Mouse (Mus musculus) lung, embryonic 16.5 days (tissue): Measurements from ENCODE around the gene BC049762. TPM values are rescaled to one million over a fixed set of nuclear protein-coding genes. Genes with fewer than 3 reads are reported as not detected.

Experiments used
- ATAC-seq: fragments of 200-750 bp; cut with Nextera tagmentation; 2 replicates; pipeline ENCODE4 v1.8.0; 2017; ENCODE audit warnings: low read depth, mild to moderate bottlenecking, moderate library complexity
- H3K27ac ChIP-seq: fragments of 300-500 bp; sonication (generic); 2 replicates; pipeline ENCODE4 v1.5.1; 2014; ENCODE audit warnings: mild to moderate bottlenecking, control low read depth, low read length
- H3K27me3 ChIP-seq: fragments of 300-500 bp; sonication (generic); 2 replicates; pipeline ENCODE4 v1.6.1; 2014; ENCODE audit warnings: low read depth, low read length, mixed read lengths; ENCODE audit not compliant: control insufficient read depth, insufficient read depth
- H3K36me3 ChIP-seq: fragments of 300-500 bp; sonication (generic); 2 replicates; pipeline ENCODE4 v1.6.1; 2014; ENCODE audit warnings: low read length; ENCODE audit not compliant: control insufficient read depth, insufficient read depth
- H3K4me1 ChIP-seq: fragments of 300-500 bp; sonication (generic); replicated peaks from 2 replicates; pipeline ENCODE4 v1.6.1; 2014; ENCODE audit warnings: low read length, mixed read lengths; ENCODE audit not compliant: control insufficient read depth, insufficient read depth
- H3K4me2 ChIP-seq: fragments of 300-500 bp; sonication (generic); 2 replicates; pipeline ENCODE4 v1.6.1; 2014; ENCODE audit warnings: low read depth, low read length, control low read depth
- H3K4me3 ChIP-seq: fragments of 300-500 bp; sonication (generic); 2 replicates; pipeline ENCODE4 v1.5.1; 2014; ENCODE audit warnings: mild to moderate bottlenecking, low read length, control low read depth
- H3K9ac ChIP-seq: fragments of 300-500 bp; sonication (generic); 2 replicates; pipeline ENCODE4 v1.6.1; 2014; ENCODE audit warnings: low read length, control low read depth
- H3K9me3 ChIP-seq: fragments of 300-500 bp; sonication (generic); 2 replicates; pipeline ENCODE4 v1.6.1; 2016; ENCODE audit warnings: low read length; ENCODE audit not compliant: control insufficient read depth
- WGBS: fragments of 180-500 bp; shearing (Covaris S2); extraction: QIAGEN DNeasy Blood & Tissue Kit; methylation state at CpG from one replicate; pipeline ENCODE4 v1.1.7; 2014; 5-methylcytosine and 5-hydroxymethylcytosine counted together
- polyA plus RNA-seq: library from polyadenylated mRNA; unstranded; fragments of >200 nt; fragmentation: Nextera tagmentation; extraction: Ambion mirVana; gene quantifications from 2 replicates; pipeline ENCODE4 v1.2.1, GENCODE M21; 2015

Gene BC049762
- 0.25 and 0.62 TPM in 2 replicates for polyA plus RNA-seq

GRCm38 (mm10) chr11:51262342-51263285, at the start of gene BC049762:
BC049762 (minus strand) TSS chr11:51263046.
- 7% methylated on average over 57 of the region's 57 CpGs for WGBS
- peaks cover 2% of the 10 kb centered on the region; the same call in 1 of the 2 replicates for H3K36me3 ChIP-seq
- H3K9me3 ChIP-seq, result no peaks in the 10 kb centered on the region

GRCm38 (mm10) chr11:51311846-51312245, 49.0 kb upstream of the BC049762 start:
- no peak overlapping the region for H3K4me3 ChIP-seq
- no peaks in the 10 kb centered on the region for H3K36me3 ChIP-seq
- 78% methylated on average over 8 of the region's 8 CpGs for WGBS
- H3K4me1 ChIP-seq, result peaks cover 6% of the 10 kb centered on the region
- H3K9ac ChIP-seq, result no peak overlapping the region
- no peaks in the 10 kb centered on the region for H3K27me3 ChIP-seq
- no peaks in the 10 kb centered on the region for H3K9me3 ChIP-seq
- H3K4me2 ChIP-seq, result no peak overlapping the region
- ATAC-seq, result no peak
- H3K27ac ChIP-seq, result no peak overlapping the region

More at GRCm38 (mm10) chr11:51262342-51263285, at the start of gene BC049762:
- Histone ChIP-seq H3K27ac (peak within 1 kb of the TSS; percentile 93), H3K4me1 (peaks cover 19% of the 10 kb centered on the region), H3K9ac (peak within 1 kb of the TSS; percentile 95), H3K4me2 (peak within 1 kb of the TSS; percentile 95), H3K27me3 (no peaks in the 10 kb centered on the region), H3K4me3 (peak within 1 kb of the TSS; percentile 88)
- ATAC-seq, result peak; percentile 99

DNA sequence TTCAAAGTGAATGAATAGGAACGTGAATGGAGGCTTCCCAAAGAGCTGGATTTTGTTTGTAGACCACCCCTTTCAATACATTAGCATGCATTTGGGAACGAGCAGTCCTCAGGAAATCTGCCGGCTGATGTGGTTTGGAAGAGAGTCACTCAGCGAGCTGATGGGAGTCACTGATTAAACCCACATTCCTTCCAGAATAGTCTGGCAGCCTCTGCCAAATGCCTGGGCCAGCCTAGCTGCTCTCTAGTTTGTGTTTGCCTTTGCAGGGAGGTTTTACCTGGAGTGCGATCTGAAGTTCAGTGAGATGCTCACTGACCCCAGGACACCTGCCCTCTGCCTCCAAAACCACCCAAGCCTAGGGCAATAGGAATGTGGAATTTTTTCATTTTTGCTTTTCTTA, 45.5 kb upstream of the BC049762 start:
- H3K27ac ChIP-seq, result no peak overlapping the region
- no peaks in the 10 kb centered on the region for H3K9me3 ChIP-seq
- no peak overlapping the region for H3K9ac ChIP-seq
- no peak overlapping the region for H3K4me2 ChIP-seq
- no peaks in the 10 kb centered on the region for H3K27me3 ChIP-seq
- H3K4me1 ChIP-seq, result peaks cover 6% of the 10 kb centered on the region
- no peaks in the 10 kb centered on the region for H3K36me3 ChIP-seq
- 39% methylated on average over 5 of the region's 5 CpGs for WGBS
- H3K4me3 ChIP-seq, result no peak overlapping the region
- peak; percentile 43; the same call in 1 of the 2 replicates for ATAC-seq

DNA sequence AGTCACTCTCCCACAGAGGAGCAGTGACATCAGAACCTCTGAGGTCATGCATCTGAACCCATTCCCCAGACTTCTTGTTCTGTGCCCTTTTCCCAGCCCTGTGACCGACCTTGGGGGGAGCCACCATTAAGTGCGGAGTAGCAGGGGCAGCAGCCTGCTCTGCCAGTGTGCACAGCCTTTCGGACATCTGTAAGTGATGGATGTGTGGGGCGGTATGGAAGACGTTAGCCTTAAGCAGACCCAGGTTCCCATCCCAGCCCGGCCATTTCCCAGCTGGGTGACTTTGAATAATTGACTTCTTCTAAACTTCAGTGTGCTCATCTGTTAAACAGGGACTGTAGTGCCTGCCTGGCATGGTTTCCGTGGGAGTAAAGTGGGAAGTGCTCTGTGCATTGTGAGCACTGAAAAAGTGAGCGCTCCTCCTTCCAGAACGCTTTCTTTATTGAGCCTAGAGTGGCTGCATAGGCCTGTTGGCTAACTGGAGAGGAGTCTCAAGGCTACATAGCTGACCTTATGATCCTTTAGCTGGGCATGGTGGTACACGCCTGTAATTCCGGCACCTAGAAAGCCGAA, 41.2 kb upstream of the BC049762 start:
- ATAC-seq, result no peak
- WGBS, result 64% methylated on average over 12 of the region's 12 CpGs
- H3K27ac ChIP-seq, result no peak overlapping the region
- H3K9ac ChIP-seq, result no peak overlapping the region
- H3K4me1 ChIP-seq, result peaks cover 6% of the 10 kb centered on the region
- H3K4me2 ChIP-seq, result no peak overlapping the region
- no peaks in the 10 kb centered on the region for H3K27me3 ChIP-seq
- no peaks in the 10 kb centered on the region for H3K36me3 ChIP-seq
- H3K9me3 ChIP-seq, result no peaks in the 10 kb centered on the region
- no peak overlapping the region for H3K4me3 ChIP-seq

DNA sequence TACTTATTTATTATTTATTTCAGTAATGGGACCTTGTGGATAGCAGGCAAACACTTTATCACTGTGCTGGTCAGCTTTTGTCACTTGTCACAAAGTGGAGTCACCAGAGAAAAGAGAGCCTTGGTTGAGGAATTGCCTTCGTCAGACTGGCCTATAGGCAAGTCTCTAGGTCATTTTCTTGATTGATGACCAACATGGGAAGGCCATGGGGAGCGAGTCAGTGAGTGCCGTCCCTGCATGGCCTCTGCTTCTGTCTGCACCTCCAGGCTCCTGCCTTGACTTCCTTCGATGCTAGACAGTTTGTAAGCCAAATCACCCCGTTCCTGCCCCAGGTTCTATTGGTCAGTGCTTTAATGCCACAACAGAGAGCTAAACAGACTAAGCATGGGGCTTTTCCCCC, 39.5 kb upstream of the BC049762 start:
- no peak for ATAC-seq
- whole genome bisulfite sequencing, result 70% methylated on average over 5 of the region's 5 CpGs
- H3K36me3 ChIP-seq, result no peaks in the 10 kb centered on the region
- no peaks in the 10 kb centered on the region for H3K4me1 ChIP-seq
- no peak overlapping the region for H3K4me2 ChIP-seq
- no peak overlapping the region for H3K9ac ChIP-seq
- H3K27me3 ChIP-seq, result no peaks in the 10 kb centered on the region
- H3K27ac ChIP-seq, result no peak overlapping the region
- no peak overlapping the region for H3K4me3 ChIP-seq
- H3K9me3 ChIP-seq, result no peaks in the 10 kb centered on the region

DNA sequence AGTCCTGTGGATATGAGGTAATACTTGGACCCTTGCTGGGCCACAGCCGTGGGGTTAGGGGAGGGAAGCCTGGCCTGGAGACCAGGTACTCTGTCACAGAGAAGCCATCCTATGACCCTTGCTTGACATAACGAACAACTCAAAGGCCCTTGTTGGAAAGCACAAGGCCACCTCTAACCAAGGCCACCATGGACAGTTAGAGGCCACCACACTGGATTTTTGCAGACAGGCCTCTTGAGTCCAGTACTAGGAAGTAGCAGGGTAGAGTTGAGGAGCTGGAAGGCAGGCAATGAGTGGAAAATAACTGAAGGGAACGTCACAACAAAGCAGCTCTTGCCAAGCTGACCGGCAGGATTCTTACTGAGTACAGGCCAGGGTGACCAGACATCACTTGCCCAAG, 35.8 kb upstream of the BC049762 start:
- 77% methylated on average over 4 of the region's 4 CpGs for WGBS
- Histone ChIP-seq H3K9ac (no peak overlapping the region), H3K36me3 (no peaks in the 10 kb centered on the region), H3K4me1 (no peaks in the 10 kb centered on the region), H3K27ac (no peak overlapping the region), H3K9me3 (0 out of 2 replicates have a peak, but pooled peaks cover 4% of the 10 kb centered on the region), H3K4me2 (no peak overlapping the region), H3K4me3 (no peak overlapping the region), H3K27me3 (no peaks in the 10 kb centered on the region)
- no peak for ATAC-seq

GRCm38 (mm10) chr11:51295742-51296141, 32.9 kb upstream of the BC049762 start:
- 67% methylated on average over 3 of the region's 3 CpGs for WGBS
- no peaks in the 10 kb centered on the region for H3K36me3 ChIP-seq
- ATAC-seq, result no peak
- no peaks in the 10 kb centered on the region for H3K27me3 ChIP-seq
- no peak overlapping the region for H3K4me3 ChIP-seq
- H3K4me2 ChIP-seq, result no peak overlapping the region
- 0 out of 2 replicates have a peak, but pooled peaks cover 4% of the 10 kb centered on the region for H3K9me3 ChIP-seq
- H3K9ac ChIP-seq, result no peak overlapping the region
- H3K4me1 ChIP-seq, result no peaks in the 10 kb centered on the region; the same call in 1 of the 2 replicates
- no peak overlapping the region for H3K27ac ChIP-seq

- ATAC-seq, result no peak
- no peaks in the 10 kb centered on the region for H3K36me3 ChIP-seq
- 0 out of 2 replicates have a peak, but pooled peaks cover 4% of the 10 kb centered on the region for H3K9me3 ChIP-seq
- H3K4me3 ChIP-seq, result no peak overlapping the region
- H3K9ac ChIP-seq, result no peak overlapping the region
- no peak overlapping the region for H3K4me2 ChIP-seq
- no peaks in the 10 kb centered on the region for H3K27me3 ChIP-seq
- 66% methylated on average over 2 of the region's 2 CpGs for WGBS
- no peak overlapping the region for H3K27ac ChIP-seq
- peaks cover 2% of the 10 kb centered on the region for H3K4me1 ChIP-seq
Observed at GRCm38 (mm10) chr11:51293956-51294530, 31.2 kb upstream of the BC049762 start.
